Mouse (Mus musculus): ENCODE results near the gene Wdfy4.
A peak's percentile ranks its signal among the peaks of the same experiment; 100 is the strongest.

The Wdfy4 gene

GRCm38 (mm10) chr14:33189849-33190423 is 4.6 kb upstream of the Wdfy4 start:
- DNase-seq (ENCODE audit: low spot score): no peak

GRCm38 (mm10) chr14:33189230-33189629 is 3.9 kb upstream of the Wdfy4 start:
- DNase-seq (ENCODE audit: low spot score): no peak

- DNase-seq (ENCODE audit: low spot score): no peak
Observed at GRCm38 (mm10) chr14:33187201-33187600, 1.9 kb upstream of the Wdfy4 start.

GRCm38 (mm10) chr14:33180102-33180501 is 5.2 kb downstream of the Wdfy4 start:
- no peak for DNase-seq (ENCODE audit: low spot score)

- DNase-seq (ENCODE audit: low spot score): no peak
Observed at GRCm38 (mm10) chr14:33175059-33175821, 10.1 kb downstream of the Wdfy4 start.

GRCm38 (mm10) chr14:33171942-33172341 is 13.4 kb downstream of the Wdfy4 start:
- DNase-seq (ENCODE audit: low spot score): no peak

- DNase-seq (ENCODE audit: low spot score): no peak
Observed at GRCm38 (mm10) chr14:33168750-33169149, 16.6 kb downstream of the Wdfy4 start.

- no peak for DNase-seq (ENCODE audit: low spot score)
Observed at GRCm38 (mm10) chr14:33162238-33162637, 23.1 kb downstream of the Wdfy4 start.

GRCm38 (mm10) chr14:33158268-33158667 is 27.0 kb downstream of the Wdfy4 start:
- DNase-seq (ENCODE audit: low spot score): no peak

GRCm38 (mm10) chr14:33152941-33153340 is 32.4 kb downstream of the Wdfy4 start:
- peak; percentile 52 for DNase-seq (ENCODE audit: low spot score)

- no peak for DNase-seq (ENCODE audit: low spot score)
Observed at GRCm38 (mm10) chr14:33146287-33146686, 39.0 kb downstream of the Wdfy4 start.

- no peak for DNase-seq (ENCODE audit: low spot score)
Observed at GRCm38 (mm10) chr14:33136843-33137242, 48.5 kb downstream of the Wdfy4 start.

- no peak for DNase-seq (ENCODE audit: low spot score)
Observed at GRCm38 (mm10) chr14:33135170-33135569, 50.1 kb downstream of the Wdfy4 start.

- no peak for DNase-seq (ENCODE audit: low spot score)
Observed at GRCm38 (mm10) chr14:33131044-33131758, 54.1 kb downstream of the Wdfy4 start.

- no peak for DNase-seq (ENCODE audit: low spot score)
Observed at GRCm38 (mm10) chr14:33116590-33116989, 68.7 kb downstream of the Wdfy4 start.

GRCm38 (mm10) chr14:33104809-33105208 is 80.5 kb downstream of the Wdfy4 start:
- DNase-seq (ENCODE audit: low spot score): no peak

- DNase-seq (ENCODE audit: low spot score): no peak
Observed at GRCm38 (mm10) chr14:33101609-33102008, 83.7 kb downstream of the Wdfy4 start.

- DNase-seq (ENCODE audit: low spot score): no peak
Observed at GRCm38 (mm10) chr14:33099926-33100325, 85.4 kb downstream of the Wdfy4 start.

- DNase-seq (ENCODE audit: low spot score): no peak
Observed at GRCm38 (mm10) chr14:33099111-33099510, 86.2 kb downstream of the Wdfy4 start.

GRCm38 (mm10) chr14:33096462-33096861 is 88.8 kb downstream of the Wdfy4 start:
- DNase-seq (ENCODE audit: low spot score): no peak

GRCm38 (mm10) chr14:33083326-33083725 is 102.0 kb downstream of the Wdfy4 start:
- no peak for DNase-seq (ENCODE audit: low spot score)

- DNase-seq (ENCODE audit: low spot score): no peak
Observed at GRCm38 (mm10) chr14:33082301-33082700, 103.0 kb downstream of the Wdfy4 start.

- DNase-seq (ENCODE audit: low spot score): no peak
Observed at GRCm38 (mm10) chr14:33081370-33081860, 103.9 kb downstream of the Wdfy4 start.

All from testis, postnatal 10 days (tissue).